In the genomic region with DNA sequence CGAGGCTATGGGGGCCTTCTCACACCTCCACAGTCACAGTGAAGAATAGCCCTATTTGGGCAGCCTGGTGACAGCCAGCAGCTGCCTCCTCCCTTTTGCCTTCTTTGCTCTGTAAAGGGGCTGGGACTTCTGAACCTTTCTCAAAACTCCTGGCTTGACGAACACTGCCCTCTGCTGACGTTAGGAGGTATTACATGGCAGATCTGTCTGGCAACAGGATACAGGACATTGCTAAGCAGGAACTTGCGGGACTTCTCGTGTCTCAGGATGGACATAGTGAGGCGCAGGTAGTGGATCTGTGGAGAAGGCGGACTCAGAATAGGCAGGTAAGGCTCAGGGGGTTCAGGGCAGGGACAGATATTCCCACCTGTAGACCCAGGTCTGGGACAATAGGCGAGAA, we compare ENCODE assay signal across 8 mouse cellular contexts. TPM values are rescaled to one million over a fixed set of nuclear protein-coding genes. Genes with fewer than 3 reads are reported as not detected.
DNase-seq lines count a peak whose midpoint lies in the region; ATAC-seq and TF ChIP-seq lines count a peak whose summit lies in the region.

No protein-coding gene starts in this region.

- TF ChIP-seq POLR2A in ES-Bruce4 (IDR thresholded peaks at IDR 0.05; ENCODE audit: insufficient read depth, low read length), result no peak

- no peak overlapping the region for H3K9ac ChIP-seq in ES-Bruce4 (ENCODE audit: low read depth, poor library complexity, severe bottlenecking)
- no peak overlapping the region for H3K9ac ChIP-seq in forebrain, embryonic 15.5 days (replicated peaks)
- H3K9ac ChIP-seq in lung, postnatal 0 days (replicated peaks; ENCODE audit: low read depth), result no peak overlapping the region

- no peaks in the 10 kb centered on the region for H3K27me3 ChIP-seq in ES-Bruce4 (ENCODE audit: control insufficient read depth, insufficient read depth, low read length, poor library complexity, severe bottlenecking)
- H3K27me3 ChIP-seq in forebrain, embryonic 15.5 days, result no peaks in the 10 kb centered on the region
- H3K27me3 ChIP-seq in hindbrain, embryonic 10.5 days (ENCODE audit: insufficient read depth, poor library complexity, severe bottlenecking), result no peaks in the 10 kb centered on the region
- H3K27me3 ChIP-seq in lung, postnatal 0 days (replicated peaks; ENCODE audit: insufficient read depth, low read length), result no peaks in the 10 kb centered on the region

- 21% methylated on average over 8 of the region's 8 CpGs for WGBS in forebrain, embryonic 15.5 days
- 25% methylated on average over 8 of the region's 8 CpGs for WGBS in hindbrain, embryonic 10.5 days
- 19% methylated on average over 8 of the region's 8 CpGs for WGBS in lung, postnatal 0 days

- TF ChIP-seq EP300 in ES-Bruce4 (IDR thresholded peaks at IDR 0.05; ENCODE audit: insufficient read depth, low read depth, low read length), result no peak
- no peak for TF ChIP-seq EP300 in lung, postnatal 0 days (IDR thresholded peaks at IDR 0.05)

- no peaks in the 10 kb centered on the region for H3K36me3 ChIP-seq in ES-Bruce4 (ENCODE audit: control insufficient read depth, insufficient read depth, low read length, poor library complexity, severe bottlenecking)
- peaks cover 22% of the 10 kb centered on the region; the same call in 1 of the 2 replicates for H3K36me3 ChIP-seq in forebrain, embryonic 15.5 days
- H3K36me3 ChIP-seq in hindbrain, embryonic 10.5 days, result peaks cover 66% of the 10 kb centered on the region
- peaks cover 10% of the 10 kb centered on the region; the same call in 1 of the 2 replicates for H3K36me3 ChIP-seq in lung, postnatal 0 days (ENCODE audit: insufficient read depth, low read length)

- no peaks in the 10 kb centered on the region for H3K4me1 ChIP-seq in ES-Bruce4 (ENCODE audit: control insufficient read depth, insufficient read depth, low read length)
- H3K4me1 ChIP-seq in forebrain, embryonic 15.5 days, result no peaks in the 10 kb centered on the region
- H3K4me1 ChIP-seq in hindbrain, embryonic 10.5 days (replicated peaks), result no peaks in the 10 kb centered on the region; the same call in 1 of the 2 replicates
- no peaks in the 10 kb centered on the region for H3K4me1 ChIP-seq in lung, postnatal 0 days (ENCODE audit: insufficient read depth, low read depth, low read length)

- peak; percentile 72 for TF ChIP-seq CTCF in ES-Bruce4 (IDR thresholded peaks at IDR 0.05; ENCODE audit: low read depth, low read length)
- TF ChIP-seq CTCF in lung, postnatal 0 days (IDR thresholded peaks at IDR 0.05), result peak; percentile 99

- peak overlapping the region; percentile 17; the same call in 1 of the 2 replicates for H3K4me3 ChIP-seq in ES-Bruce4 (ENCODE audit: low read depth, low read length)
- no peak overlapping the region for H3K4me3 ChIP-seq in forebrain, embryonic 15.5 days
- H3K4me3 ChIP-seq in hindbrain, embryonic 10.5 days, result no peak overlapping the region
- no peak overlapping the region for H3K4me3 ChIP-seq in lung, postnatal 0 days (ENCODE audit: low read depth, low read length)

- H3K9me3 ChIP-seq in ES-Bruce4 (replicated peaks; ENCODE audit: control insufficient read depth, insufficient read depth, low read length, poor library complexity, severe bottlenecking), result no peaks in the 10 kb centered on the region
- no peaks in the 10 kb centered on the region for H3K9me3 ChIP-seq in forebrain, embryonic 15.5 days
- no peaks in the 10 kb centered on the region for H3K9me3 ChIP-seq in hindbrain, embryonic 10.5 days
- no peaks in the 10 kb centered on the region for H3K9me3 ChIP-seq in lung, postnatal 0 days (ENCODE audit: low read length)

- no peak overlapping the region for H3K27ac ChIP-seq in ES-Bruce4 (ENCODE audit: insufficient read depth, low read length)
- H3K27ac ChIP-seq in forebrain, embryonic 15.5 days (replicated peaks), result no peak overlapping the region
- no peak overlapping the region for H3K27ac ChIP-seq in hindbrain, embryonic 10.5 days
- no peak overlapping the region for H3K27ac ChIP-seq in lung, postnatal 0 days (ENCODE audit: low read length)

- peak; percentile 41 for ATAC-seq in forebrain, embryonic 15.5 days (replicated peaks)
- peak; percentile 44 for ATAC-seq in lung, postnatal 0 days

- H3K4me2 ChIP-seq in forebrain, embryonic 15.5 days (replicated peaks), result no peak overlapping the region
- no peak overlapping the region for H3K4me2 ChIP-seq in lung, postnatal 0 days (replicated peaks; ENCODE audit: low read depth, low read length)

- DNase-seq in c-Kit-positive CD71-positive TER-119-positive erythroid progenitor cells, embryonic 14.5 days (ENCODE audit: low spot score), result peak; percentile 87
- peak; percentile 88 for DNase-seq in hindbrain, embryonic 10.5 days (ENCODE audit: low spot score)
- peak; percentile 76 for DNase-seq in layer of hippocampus, adult 9-11 months
- peak; percentile 88 for DNase-seq in lung, postnatal 0 days (ENCODE audit: low spot score)
- DNase-seq in ovary, postnatal 14 days (ENCODE audit: low spot score), result peak; percentile 79
- peak; percentile 56 to 79 for DNase-seq in thymus, postnatal 10 days (ENCODE audit: low spot score in 2 of 2)

RNA-seq across cellular contexts. Expression of gene Mst1, which starts 12.3 kb away (rescaled TPM):
- 1.2 and 3.0 TPM in 2 replicates for polyA plus RNA-seq in ES-Bruce4 (2011; ENCODE audit: insufficient read depth, insufficient read length, low read depth, missing spikeins)
- 0.37 TPM in 1 of 2 replicates, not detected in the other for polyA plus RNA-seq in forebrain, embryonic 15.5 days (2015; fragmentation: Nextera tagmentation; extraction: Ambion mirVana)
- 0.34 and 0.39 TPM in 2 replicates for polyA plus RNA-seq in hindbrain, embryonic 10.5 days (2016; fragmentation: Nextera tagmentation; extraction: Ambion mirVana)
- polyA plus RNA-seq in lung, postnatal 0 days (2015; fragmentation: Nextera tagmentation; extraction: Ambion mirVana), result 0.62 and 1.1 TPM in 2 replicates

RNA-seq across cellular contexts. Expression of gene Amigo3, which starts 14.9 kb away (rescaled TPM):
- polyA plus RNA-seq in ES-Bruce4 (2011; ENCODE audit: insufficient read depth, insufficient read length, low read depth, missing spikeins), result 0.24 and 0.61 TPM in 2 replicates
- 3.2 and 3.4 TPM in 2 replicates for polyA plus RNA-seq in forebrain, embryonic 15.5 days (2015; fragmentation: Nextera tagmentation; extraction: Ambion mirVana)
- polyA plus RNA-seq in hindbrain, embryonic 10.5 days (2016; fragmentation: Nextera tagmentation; extraction: Ambion mirVana), result 2.4 and 3.4 TPM in 2 replicates
- polyA plus RNA-seq in lung, postnatal 0 days (2015; fragmentation: Nextera tagmentation; extraction: Ambion mirVana), result 1.6 and 1.7 TPM in 2 replicates

RNA-seq across cellular contexts. Expression of gene Rnf123, which starts 15.2 kb away (rescaled TPM):
- 19.7 and 20.9 TPM in 2 replicates for polyA plus RNA-seq in ES-Bruce4 (2011; ENCODE audit: insufficient read depth, insufficient read length, low read depth, missing spikeins)
- 45.4 and 49.0 TPM in 2 replicates for polyA plus RNA-seq in forebrain, embryonic 15.5 days (2015; fragmentation: Nextera tagmentation; extraction: Ambion mirVana)
- 36.6 and 39.1 TPM in 2 replicates for polyA plus RNA-seq in hindbrain, embryonic 10.5 days (2016; fragmentation: Nextera tagmentation; extraction: Ambion mirVana)
- polyA plus RNA-seq in lung, postnatal 0 days (2015; fragmentation: Nextera tagmentation; extraction: Ambion mirVana), result 19.7 and 20.4 TPM in 2 replicates

RNA-seq across cellular contexts. Expression of gene Gmppb, which starts 18.9 kb away (rescaled TPM):
- polyA plus RNA-seq in ES-Bruce4 (2011; ENCODE audit: insufficient read depth, insufficient read length, low read depth, missing spikeins), result 9.7 and 10.2 TPM in 2 replicates
- polyA plus RNA-seq in forebrain, embryonic 15.5 days (2015; fragmentation: Nextera tagmentation; extraction: Ambion mirVana), result 19.9 and 22.2 TPM in 2 replicates
- 24.9 and 30.7 TPM in 2 replicates for polyA plus RNA-seq in hindbrain, embryonic 10.5 days (2016; fragmentation: Nextera tagmentation; extraction: Ambion mirVana)
- 25.5 and 26.5 TPM in 2 replicates for polyA plus RNA-seq in lung, postnatal 0 days (2015; fragmentation: Nextera tagmentation; extraction: Ambion mirVana)

RNA-seq across cellular contexts. Expression of gene Apeh, which starts 26.5 kb away (rescaled TPM):
- 37.6 and 48.1 TPM in 2 replicates for polyA plus RNA-seq in ES-Bruce4 (2011; ENCODE audit: insufficient read depth, insufficient read length, low read depth, missing spikeins)
- polyA plus RNA-seq in forebrain, embryonic 15.5 days (2015; fragmentation: Nextera tagmentation; extraction: Ambion mirVana), result 42.3 and 50.5 TPM in 2 replicates
- polyA plus RNA-seq in hindbrain, embryonic 10.5 days (2016; fragmentation: Nextera tagmentation; extraction: Ambion mirVana), result 77.0 and 83.8 TPM in 2 replicates
- polyA plus RNA-seq in lung, postnatal 0 days (2015; fragmentation: Nextera tagmentation; extraction: Ambion mirVana), result 29.3 and 34.6 TPM in 2 replicates
